Mouse (Mus musculus): ENCODE data around the gene Tbcel. TPM values are rescaled to one million over a fixed set of nuclear protein-coding genes. Genes with fewer than 3 reads are reported as not detected.

Gene Tbcel
- total RNA-seq, 2 experiments from 2014 or later: 23.8 to 41.1 TPM

DNA sequence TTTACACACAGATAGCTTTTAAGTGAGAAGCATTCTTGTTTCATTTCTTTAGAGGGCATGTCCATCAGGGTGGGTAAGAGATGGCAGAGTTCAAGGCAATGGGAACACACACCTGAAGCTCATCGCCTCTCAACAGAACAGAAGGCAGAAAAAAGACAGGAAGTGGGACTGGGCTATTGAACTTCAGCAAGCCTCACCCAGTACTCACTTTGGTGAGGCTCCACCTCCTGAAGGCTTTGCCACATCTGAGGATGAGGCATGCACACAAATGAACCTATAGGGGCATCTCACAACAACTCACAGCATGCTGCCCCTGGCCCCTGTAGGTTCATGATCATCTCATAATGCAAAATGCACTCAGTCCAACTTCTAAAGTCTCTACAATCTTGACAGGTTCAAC, 19.5 kb downstream of the Tbcel start:
- no peak for DNase-seq (ENCODE audit: low spot score in 2 of 2)

DNA sequence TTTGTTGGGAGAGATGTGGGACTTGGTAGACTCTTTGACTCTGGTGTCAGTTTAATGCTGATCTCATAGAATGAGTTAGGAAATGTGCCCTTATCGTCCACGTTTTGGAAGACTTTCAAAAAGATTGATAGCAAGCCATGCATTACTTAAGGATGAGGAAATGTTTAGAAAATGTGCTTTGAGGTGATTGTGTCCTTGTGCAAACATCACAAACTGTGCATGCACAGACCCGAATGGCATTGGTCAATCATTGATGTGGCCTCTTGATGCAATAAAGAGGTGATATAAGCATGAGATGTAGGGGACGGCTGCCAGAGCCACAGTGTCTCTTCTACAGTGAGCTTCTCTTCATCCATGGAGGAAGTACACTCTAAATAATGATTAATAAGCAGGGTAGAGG, 20.7 kb downstream of the Tbcel start:
- no peak for DNase-seq (ENCODE audit: low spot score in 2 of 2)

DNA sequence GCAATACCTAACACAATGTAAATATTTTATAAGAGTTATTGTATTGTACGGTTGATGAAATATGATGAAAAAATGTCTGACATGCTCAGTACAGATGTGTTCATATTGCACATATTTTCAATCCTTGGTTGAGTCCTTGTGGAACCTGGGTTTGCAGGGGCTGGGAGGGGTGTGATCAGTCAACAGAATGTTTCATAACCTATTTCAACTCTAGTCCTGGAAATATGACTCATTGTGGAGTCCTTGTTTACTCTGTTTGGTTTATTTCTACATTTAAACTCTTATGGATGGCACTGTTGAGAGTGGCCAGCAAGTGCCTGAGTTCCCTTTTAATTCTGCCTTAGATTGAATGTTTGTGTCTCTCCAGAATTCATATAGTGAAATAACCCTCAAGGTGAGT, 22.9 kb downstream of the Tbcel start:
- DNase-seq (ENCODE audit: low spot score in 2 of 2): no peak

DNA sequence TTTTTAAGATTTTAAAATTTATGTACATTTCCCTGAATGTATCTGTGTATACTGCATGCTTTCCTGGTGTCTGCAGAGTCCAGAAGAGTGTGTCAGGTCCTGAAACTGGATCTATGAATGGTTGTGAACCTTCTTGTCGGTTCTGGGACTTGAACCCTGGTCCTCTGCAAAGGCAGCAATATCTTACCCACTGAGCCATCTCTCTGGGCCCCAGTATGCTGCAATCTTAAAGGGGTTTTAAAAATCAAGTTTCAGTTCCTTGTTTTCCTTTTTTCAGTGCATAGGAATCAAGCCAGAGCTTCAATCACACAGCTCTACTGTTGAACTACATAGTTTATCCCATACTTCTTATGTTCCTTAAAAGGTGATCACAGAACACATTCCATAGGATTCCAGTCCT, 24.7 kb downstream of the Tbcel start:
- DNase-seq (ENCODE audit: low spot score in 2 of 2): no peak

DNA sequence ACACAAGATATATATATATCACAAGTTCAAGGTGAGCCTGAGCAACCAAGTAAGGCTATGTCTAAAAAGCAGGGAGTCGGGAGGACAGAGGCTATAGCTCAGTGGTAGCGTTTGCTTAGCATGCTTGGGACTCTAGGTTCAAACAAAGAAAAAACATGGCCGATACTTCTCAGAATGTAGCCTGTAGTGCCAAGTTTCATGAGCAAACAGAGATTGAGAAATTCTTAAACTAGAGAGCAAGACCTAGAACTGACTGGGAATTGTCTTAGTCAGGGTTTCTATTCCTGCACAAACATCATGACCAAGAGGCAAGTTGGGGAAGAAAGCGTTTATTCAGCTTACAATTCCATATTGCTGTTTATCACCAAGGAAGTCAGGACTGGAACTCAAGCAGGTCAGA, 31.4 kb downstream of the Tbcel start:
- no peak for DNase-seq (ENCODE audit: low spot score in 2 of 2)

DNA sequence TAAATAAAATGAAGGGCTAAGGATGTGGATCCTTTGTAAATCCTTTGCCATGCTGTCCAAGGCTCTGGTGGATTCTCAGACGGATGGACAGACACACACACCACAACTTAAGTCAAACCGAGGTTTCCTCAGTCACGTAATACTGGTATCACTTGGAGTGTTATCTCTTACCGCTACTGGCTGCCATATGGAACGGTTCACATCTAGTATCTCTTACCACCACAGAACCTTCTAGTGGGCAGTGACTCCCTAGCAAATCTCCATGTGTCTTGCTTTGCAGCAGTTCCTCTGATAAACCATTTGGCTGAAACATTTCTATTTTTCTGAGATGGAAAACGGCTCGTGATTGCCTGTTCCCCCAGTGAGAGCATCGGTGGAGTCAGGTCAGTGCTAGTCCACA, 33.4 kb downstream of the Tbcel start:
- DNase-seq (ENCODE audit: low spot score in 2 of 2): no peak

DNA sequence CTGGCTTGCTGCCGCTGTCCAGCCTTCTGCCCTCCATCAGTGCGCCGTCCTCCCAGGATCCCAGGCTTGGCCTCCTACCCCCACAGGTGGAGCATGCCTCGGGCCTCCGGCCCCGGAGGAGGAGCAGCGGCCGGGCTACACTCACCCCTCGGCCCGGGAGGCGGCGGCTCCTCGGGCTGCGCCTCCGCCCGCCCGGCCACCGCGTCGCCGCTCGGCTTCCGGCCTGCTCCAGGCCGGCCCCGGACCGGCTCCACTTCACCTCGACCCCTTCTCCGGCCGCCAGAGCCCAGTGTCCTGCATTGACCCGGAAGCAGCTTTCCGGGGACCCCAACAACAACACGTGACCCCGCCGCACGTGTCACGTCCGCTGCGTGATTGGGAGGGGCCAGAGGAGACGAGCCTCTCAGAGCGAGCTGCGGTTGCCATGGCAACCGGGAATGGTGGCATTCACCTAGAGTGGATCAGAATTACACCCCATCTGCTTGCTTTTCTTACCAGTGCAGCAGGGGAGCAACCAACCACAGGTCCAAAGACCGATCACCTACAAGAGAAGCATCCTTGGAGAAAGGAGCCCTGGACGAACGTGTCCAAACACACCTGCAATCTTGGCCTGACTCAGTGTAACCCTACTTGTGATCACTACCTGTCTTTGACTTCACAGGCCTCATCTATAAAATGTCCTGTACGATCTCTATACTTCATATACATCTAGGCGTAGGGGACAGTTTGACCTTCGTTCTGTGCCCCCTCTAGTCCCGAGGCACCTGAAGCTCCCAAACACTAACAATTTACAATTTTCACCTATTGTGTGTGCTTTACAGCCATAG, 35.5 kb downstream of the Tbcel start:
- DNase-seq (ENCODE audit: low spot score in 2 of 2): peak; percentile 86 to 88

DNA sequence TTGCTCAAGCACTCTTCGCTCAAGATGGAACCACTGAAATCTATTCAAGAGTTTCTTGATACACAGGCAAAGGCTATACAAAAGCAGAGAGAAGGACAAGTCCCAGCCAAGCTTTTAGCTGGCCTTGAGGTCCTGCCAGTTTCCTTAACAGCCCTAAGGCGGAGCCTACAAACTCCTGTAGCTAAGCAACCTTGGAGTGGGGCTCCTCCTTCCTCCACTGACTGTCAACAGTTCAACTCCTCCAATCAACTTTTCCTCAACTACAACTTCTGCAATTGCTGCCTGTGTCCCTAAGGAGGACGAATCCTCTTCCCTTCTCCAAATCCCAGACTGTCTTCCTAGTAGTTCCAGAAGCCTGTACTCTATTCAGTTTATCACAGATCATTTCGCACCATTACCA, 36.4 kb downstream of the Tbcel start:
- peak in 1 of 2 experiments; percentile 51 for DNase-seq (ENCODE audit: low spot score in 2 of 2)

DNA sequence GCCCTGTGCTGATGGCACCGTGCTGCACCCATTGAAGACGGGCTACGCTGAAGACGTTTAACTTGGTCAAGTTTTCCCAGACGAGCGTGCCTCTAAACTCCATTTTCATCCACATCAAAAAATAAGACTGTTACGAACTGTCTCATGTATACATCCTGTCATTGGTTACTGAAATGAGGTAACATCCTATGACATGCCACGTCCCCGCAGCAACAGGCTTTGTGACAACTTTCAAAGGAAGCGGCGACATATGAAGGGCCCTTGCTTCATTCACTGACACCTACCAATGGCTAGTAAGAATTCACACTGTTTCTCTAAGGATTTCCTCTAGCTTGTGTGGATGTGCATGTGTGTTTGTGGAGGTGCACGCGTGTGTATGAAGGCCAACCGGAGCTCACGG, 38.3 kb downstream of the Tbcel start:
- no peak for DNase-seq (ENCODE audit: low spot score in 2 of 2)

DNA sequence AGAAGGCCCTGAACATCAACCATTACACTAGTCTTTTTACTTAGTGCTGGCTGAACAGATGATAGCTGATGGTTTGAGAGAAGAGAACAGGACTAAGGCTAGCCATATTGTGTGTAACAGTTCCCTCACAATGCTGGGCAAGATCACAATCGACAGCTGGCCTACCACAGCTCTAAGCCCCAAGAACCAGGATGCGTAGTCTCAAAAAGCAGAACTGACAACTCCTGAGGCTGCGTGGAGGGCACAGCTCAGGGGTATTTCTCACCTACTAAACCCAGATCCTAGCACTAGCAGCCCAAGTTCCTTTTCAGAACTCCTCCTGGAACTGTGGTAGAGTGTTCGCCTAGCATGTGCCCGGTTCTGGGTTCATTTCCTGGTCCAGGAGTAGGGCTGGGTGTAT, 39.2 kb downstream of the Tbcel start:
- DNase-seq (ENCODE audit: low spot score in 2 of 2): no peak

DNA sequence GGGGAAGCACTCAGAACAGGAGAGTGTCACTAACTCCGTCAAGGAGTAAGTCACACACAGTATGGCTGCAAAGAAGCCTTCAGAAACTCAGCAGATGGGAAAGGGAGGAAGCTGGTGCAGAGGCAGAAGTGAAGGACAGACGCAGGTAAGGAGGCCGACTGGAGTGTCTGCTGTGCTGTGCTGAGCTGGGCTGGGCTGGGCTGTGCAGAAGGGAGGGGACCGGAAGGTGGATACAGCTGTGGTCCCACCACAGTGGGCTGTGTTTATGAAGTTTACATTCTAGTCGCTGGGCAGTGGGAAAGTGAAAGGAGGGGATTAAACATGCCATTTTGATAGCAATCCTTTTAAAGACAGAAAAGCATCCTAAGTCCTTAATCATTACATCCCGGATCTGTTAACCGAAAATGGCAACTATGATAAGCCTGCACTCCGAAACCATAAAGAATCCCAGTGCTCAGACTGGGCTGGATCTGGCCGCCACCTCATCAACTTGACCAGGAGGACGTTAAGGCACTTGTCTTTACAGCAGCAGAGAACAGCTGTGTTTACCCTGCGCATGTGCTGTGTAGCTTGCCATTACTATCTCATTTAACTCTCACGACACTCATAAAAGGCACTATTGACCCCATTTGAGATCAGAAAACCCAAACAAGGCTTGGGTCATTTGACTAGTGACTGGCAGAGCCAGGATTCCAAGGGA, 40.3 kb downstream of the Tbcel start:
- no peak for DNase-seq (ENCODE audit: low spot score in 2 of 2)

DNA sequence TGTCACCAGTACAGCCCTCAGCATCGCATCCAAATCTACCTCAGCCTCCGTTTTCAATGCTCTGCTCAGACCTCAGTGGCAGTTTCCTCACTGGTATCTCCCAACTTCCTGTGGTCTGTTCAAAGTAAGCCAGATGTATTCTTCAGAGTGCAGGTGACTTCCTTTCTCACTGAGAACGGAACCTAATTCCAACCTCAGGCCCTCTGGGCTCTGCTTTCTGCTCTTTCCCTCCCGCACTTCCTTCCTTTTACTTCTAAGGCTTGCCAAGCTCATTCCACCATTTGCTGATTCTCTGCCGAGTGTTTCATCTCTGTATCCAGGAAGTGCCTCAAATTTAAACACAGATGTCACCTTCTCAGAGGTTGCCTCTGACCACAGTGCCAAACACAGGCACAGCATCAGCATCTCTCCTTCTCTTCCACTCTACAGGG, 41.9 kb downstream of the Tbcel start:
- DNase-seq (ENCODE audit: low spot score in 2 of 2): no peak

DNA sequence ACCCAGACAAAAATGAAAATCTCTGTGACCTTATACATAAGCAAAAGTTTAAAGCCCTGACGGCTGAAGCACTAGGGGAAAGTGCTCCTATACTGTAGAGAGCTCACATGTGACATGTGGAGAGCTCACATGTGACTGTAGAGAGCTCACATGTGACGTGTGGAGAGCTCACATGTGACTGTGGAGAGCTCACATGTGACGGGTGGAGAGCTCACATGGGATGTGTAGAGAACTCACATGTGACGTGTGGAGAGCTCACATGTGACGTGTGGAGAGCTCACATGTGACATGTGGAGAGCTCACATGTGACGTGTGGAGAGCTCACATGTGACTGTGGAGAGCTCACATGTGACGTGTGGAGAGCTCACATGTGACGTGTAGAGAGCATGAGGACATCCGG, 43.4 kb downstream of the Tbcel start:
- DNase-seq (ENCODE audit: low spot score in 2 of 2): no peak

DNA sequence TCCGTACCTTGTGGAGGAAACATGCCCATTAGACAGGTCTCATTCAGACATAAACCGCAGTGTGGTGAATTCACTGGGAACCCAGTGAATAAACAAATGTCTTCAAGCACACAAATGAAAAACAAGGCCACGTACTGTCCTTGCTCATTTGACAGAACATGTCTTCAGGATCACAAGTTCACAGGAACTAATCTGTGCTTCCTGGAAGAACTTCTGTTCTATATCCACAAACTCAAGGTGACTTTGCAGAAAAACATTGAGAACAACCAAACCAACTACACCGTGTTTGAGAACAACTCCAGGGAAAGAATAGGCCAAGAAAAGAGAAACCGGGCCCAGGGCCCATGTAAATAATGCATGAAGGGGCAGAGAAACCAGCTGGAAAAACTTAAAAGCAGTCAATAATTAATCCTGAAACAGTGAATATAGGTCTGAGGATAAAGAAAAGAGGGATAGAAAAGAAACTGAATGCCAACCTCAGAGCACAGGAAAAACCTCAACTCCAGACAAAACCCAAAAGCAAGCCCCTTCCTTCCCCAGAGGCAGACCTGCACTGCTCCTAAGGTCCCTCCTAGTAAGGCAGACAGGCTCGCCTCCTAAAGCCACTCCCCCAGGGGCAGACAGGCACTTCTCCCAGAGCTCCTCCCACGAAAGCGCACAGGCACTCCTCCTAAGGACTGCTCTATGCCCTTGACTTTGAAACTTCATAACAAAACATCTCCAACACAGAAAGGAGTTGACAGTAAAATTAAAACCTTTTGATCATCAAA, 44.2 kb downstream of the Tbcel start:
- DNase-seq (ENCODE audit: low spot score in 2 of 2): peak in 1 of 2 experiments; percentile 48

DNA sequence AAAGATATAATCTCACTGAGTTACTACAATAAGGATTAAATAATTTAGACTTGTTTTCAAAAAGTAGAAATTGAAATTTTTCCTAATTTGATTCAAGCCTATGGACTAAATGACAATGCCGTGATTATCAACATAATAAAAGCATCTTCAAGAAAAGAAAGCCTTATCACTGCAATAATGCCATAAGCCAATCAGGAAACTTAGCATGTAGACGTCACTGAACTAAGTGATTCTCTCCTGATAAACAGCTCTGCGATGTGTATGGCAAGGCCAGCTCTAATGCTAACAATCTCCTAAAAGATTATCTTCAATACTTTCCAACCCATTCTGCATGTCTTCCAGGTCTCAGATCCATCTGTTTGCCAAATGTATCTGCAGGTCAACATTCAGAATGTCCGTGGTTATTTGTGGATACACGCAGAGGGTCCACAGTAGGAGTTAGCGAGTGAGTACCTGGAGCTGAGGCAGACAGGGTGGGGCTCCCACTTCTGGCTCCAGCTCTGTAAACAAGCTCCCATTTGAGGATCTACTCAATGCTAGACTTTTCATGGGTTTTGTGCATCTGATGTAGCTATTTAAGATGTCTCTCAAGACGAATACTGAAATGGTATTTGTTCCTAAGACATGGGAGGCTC, 44.9 kb downstream of the Tbcel start:
- no peak for DNase-seq (ENCODE audit: low spot score in 2 of 2)

DNA sequence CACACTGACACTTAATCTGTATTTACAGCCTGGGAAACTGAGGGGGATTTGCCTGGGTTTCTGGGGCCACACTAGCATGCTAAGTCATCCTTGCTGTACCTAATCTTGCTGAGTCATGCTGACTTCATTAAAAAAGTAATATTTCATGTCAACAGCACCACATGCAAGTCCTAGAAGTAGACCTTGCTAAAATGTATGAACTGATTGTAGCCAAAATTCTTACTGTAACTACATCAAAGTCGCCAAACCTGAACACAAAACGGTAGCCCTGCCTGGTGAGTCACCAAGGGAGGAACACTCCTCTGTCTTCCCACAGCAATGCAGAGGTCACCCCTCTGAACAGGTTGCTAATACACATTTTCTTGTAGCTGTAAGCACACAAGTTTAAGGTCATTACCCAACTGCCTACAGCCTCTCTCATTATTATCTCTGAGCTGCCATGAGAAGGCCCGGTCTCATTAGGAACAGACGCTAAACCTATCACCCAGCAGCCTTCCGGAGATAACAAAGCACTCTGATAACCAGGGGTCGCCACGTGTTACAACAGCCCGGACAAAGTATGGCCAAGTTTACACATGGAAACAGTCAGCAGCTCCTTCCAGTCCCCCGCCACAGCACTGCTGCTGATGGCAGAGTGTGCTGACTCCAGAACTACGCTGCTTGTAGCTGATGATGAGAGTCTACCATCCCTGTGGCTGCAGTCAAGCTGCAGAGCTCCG, 46.1 kb downstream of the Tbcel start:
- DNase-seq (ENCODE audit: low spot score in 2 of 2): no peak

DNA sequence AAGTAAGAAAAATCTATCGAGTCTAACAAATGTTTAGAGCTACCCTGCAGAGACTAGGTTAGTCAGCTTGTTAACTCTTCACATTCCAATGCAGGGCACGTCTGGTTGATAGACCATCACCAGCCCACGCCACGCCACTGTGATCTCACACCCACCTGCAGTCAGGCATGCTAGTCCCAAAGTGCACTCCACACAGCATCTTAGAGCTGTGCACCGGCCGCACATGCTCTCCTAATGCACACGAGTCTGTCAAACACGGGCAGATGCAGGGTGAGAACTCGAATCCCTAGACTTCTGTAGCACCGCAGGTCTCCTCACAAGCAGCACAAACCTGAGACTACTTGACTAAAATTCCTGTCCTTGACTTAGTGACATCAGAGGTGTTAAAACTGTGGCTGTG, 47.3 kb downstream of the Tbcel start:
- no peak for DNase-seq (ENCODE audit: low spot score in 2 of 2)

DNA sequence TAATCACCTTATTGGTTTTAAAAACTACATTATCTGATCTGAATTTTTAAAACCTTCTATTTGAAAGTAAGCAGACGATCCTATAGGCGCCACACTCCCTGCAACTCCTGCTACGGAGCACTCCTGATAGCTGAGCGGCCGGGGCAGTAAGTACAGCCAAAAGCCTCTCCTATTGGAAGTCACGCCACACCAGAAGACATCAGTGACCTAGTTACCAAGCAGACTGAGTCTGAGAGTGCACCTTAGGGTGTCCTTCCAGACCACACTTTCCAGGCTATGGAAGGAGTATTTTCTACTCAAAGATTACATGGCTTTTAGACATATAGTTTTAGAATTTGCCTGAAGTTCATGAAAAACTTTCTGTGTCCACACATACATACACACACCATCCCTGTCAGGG, 47.9 kb downstream of the Tbcel start:
- DNase-seq (ENCODE audit: low spot score in 2 of 2): no peak

DNA sequence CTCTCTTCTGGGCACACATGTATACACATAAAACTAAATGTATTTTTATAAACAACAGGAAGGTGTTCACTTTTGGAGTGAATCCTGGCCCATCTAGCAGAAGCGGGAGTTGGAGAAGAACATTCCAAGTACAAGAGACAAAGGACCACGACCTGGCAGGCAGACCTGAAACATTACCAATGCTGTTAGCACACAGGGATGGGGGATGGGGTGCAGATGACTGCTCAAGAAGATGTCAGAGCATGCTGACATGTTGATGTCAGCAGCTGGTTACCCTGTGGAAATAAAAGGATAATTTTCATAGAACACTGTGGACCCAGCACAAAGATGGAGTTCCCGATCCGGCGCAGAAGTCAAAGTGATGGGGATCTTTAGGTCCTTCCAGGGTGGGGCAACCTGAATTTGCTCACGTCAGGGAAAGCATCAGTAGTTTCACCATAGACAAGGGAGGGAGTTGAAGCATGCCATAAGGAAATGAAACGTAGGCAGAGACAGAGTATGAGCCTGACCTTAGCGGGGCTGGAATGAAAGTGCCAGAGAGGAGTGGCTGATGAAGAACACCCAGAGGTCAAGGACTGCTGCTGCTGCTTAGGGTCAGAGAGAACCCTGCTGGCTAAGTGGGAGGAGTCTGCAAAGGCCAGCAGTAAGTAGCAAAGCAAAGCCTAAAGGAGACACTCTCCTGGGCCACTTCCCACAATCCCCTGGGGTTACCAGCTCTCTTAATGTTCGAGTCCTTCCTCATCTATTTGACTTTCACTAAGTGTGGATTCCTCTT, 48.7 kb downstream of the Tbcel start:
- no peak for DNase-seq (ENCODE audit: low spot score in 2 of 2)

DNA sequence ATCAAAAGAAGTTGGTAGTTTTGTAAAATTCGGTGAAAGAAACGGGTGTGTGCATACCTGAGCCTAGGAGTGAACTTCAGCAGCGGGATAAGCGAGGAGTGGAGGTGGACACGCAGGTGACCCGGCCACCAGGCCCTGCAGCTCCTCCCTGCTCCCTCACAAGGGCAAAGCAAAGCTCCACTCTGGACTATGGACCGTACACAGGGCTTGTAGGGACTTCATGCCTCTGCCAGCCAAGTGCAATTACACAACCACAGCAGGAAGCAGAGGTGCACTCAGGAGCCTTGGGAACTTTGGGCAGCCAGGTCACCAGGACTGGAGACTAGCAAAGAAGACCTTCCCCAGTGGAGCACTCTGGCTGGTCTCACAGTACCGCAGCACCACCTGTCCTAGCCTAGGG, 50.1 kb downstream of the Tbcel start:
- no peak for DNase-seq (ENCODE audit: low spot score in 2 of 2)
